Mouse (Mus musculus) limb, embryonic 14.5 days (tissue): ENCODE data around the gene Mfsd12. TPM values are rescaled to one million over a fixed set of nuclear protein-coding genes. Genes with fewer than 3 reads are reported as not detected.
A peak's percentile ranks its signal among the peaks of the same experiment; 100 is the strongest.

Experiments
- ATAC-seq: fragments of 200-750 bp; cut with Nextera tagmentation; 2 replicates; pipeline ENCODE4 v1.8.0; 2017; ENCODE audit warnings: low read depth, moderate number of reproducible peaks, moderate TSS enrichment; ENCODE audit not compliant: low FRiP score
- DNase-seq: peaks from one replicate; pipeline ENCODE4 v3.0.0-alpha.2; 2015; ENCODE audit warnings: low spot score
- H3K27ac ChIP-seq: fragments of 300-500 bp; sonication (generic); replicated peaks from 2 replicates; pipeline ENCODE4 v1.5.1; 2014; ENCODE audit warnings: low read depth, mild to moderate bottlenecking, low read length, moderate library complexity, mixed read lengths
- H3K27me3 ChIP-seq: fragments of 300-500 bp; sonication (generic); 2 replicates; pipeline ENCODE4 v1.6.1; 2014; ENCODE audit warnings: low read length, mixed read lengths; ENCODE audit not compliant: control insufficient read depth, insufficient read depth
- H3K36me3 ChIP-seq: fragments of 300-500 bp; sonication (generic); 2 replicates; pipeline ENCODE4 v1.6.1; 2014; ENCODE audit warnings: mild to moderate bottlenecking, low read length, moderate library complexity, mixed read lengths; ENCODE audit not compliant: control insufficient read depth, insufficient read depth
- H3K4me1 ChIP-seq: fragments of 300-500 bp; sonication (generic); 2 replicates; pipeline ENCODE4 v1.6.1; 2014; ENCODE audit warnings: antibody characterized with exemption, low read length, mixed read lengths; ENCODE audit not compliant: control insufficient read depth, insufficient read depth
- H3K4me2 ChIP-seq: fragments of 300-500 bp; sonication (generic); replicated peaks from 2 replicates; pipeline ENCODE4 v1.6.1; 2014; ENCODE audit warnings: low read depth, mild to moderate bottlenecking, low read length, moderate library complexity; ENCODE audit not compliant: severe bottlenecking
- H3K4me3 ChIP-seq: fragments of 300-500 bp; sonication (generic); replicated peaks from 2 replicates; pipeline ENCODE4 v1.5.1; 2014; ENCODE audit warnings: low read length
- H3K9ac ChIP-seq: fragments of 300-500 bp; sonication (generic); 2 replicates; pipeline ENCODE4 v1.6.1; 2014; ENCODE audit warnings: mild to moderate bottlenecking, low read depth, low read length, moderate library complexity; ENCODE audit not compliant: severe bottlenecking
- H3K9me3 ChIP-seq: fragments of 300-500 bp; sonication (generic); 2 replicates; pipeline ENCODE4 v1.6.1; 2016; ENCODE audit warnings: low read length; ENCODE audit not compliant: control insufficient read depth
- POLR2A ChIP-seq: fragments of 200-500 bp; IDR thresholded peaks from 2 replicates; pipeline ENCODE4 v1.8.0; 2012; ENCODE audit warnings: inconsistent platforms, mild to moderate bottlenecking, moderate library complexity, borderline replicate concordance; ENCODE audit not compliant: insufficient read depth, insufficient read length; ENCODE audit errors: extremely low read depth
- WGBS: fragments of 180-500 bp; shearing (Covaris S2); extraction: QIAGEN DNeasy Blood & Tissue Kit; methylation state at CpG from one replicate; pipeline ENCODE4 v1.1.7; 2014; 5-methylcytosine and 5-hydroxymethylcytosine counted together
- polyA plus RNA-seq, 2 experiments: library from polyadenylated mRNA; depleted of rRNA in 1 of 2; stranded (reverse) in 1 of 2; unstranded in 1 of 2; fragments of >200 nt; fragmentation: Nextera tagmentation in 1 of 2; extraction: Ambion mirVana in 1 of 2; gene quantifications; 2 replicates each; pipeline versions ENCODE4 v1.2.1 to v1.2.3; 2012 to 2014

Mfsd12 gene
- polyA plus RNA-seq, 2 experiments = 6.8 to 12.0 TPM

GRCm38 (mm10) chr10:81358209-81358608, 918 bp downstream of the Mfsd12 start:
- H3K9me3 ChIP-seq = no peaks in the 10 kb centered on the region
- H3K36me3 ChIP-seq = peaks cover 13% of the 10 kb centered on the region; the same call in 1 of the 2 replicates
- peaks cover 18% of the 10 kb centered on the region for H3K4me1 ChIP-seq
- ATAC-seq = no peak
- peak overlapping the region; percentile 95 for H3K4me2 ChIP-seq
- no peak for DNase-seq
- peak overlapping the region; percentile 72 for H3K9ac ChIP-seq
- H3K27me3 ChIP-seq = peaks cover 6% of the 10 kb centered on the region
- H3K27ac ChIP-seq = no peak overlapping the region
- H3K4me3 ChIP-seq = peak overlapping the region; percentile 72
- no peak for TF ChIP-seq POLR2A
- 39% methylated on average over 4 of the region's 4 CpGs for WGBS

- Histone ChIP-seq H3K9me3 (no peaks in the 10 kb centered on the region), H3K4me1 (peaks cover 21% of the 10 kb centered on the region), H3K9ac (peak overlapping the region; percentile 72; the same call in 1 of the 2 replicates), H3K36me3 (peaks cover 13% of the 10 kb centered on the region; the same call in 1 of the 2 replicates), H3K4me2 (peak overlapping the region; percentile 95), H3K27ac (no peak overlapping the region), H3K4me3 (peak overlapping the region; percentile 72; the same call in 1 of the 2 replicates), H3K27me3 (peaks cover 11% of the 10 kb centered on the region)
- TF ChIP-seq POLR2A = no peak
- DNase-seq = no peak
- WGBS = 67% methylated on average over 1 of the region's 1 CpGs
- no peak for ATAC-seq
Observed at GRCm38 (mm10) chr10:81358841-81359240, 1.6 kb downstream of the Mfsd12 start.

- peak overlapping the region; percentile 38 for H3K9ac ChIP-seq
- 54% methylated on average over 8 of the region's 8 CpGs for WGBS
- no peak for TF ChIP-seq POLR2A
- H3K36me3 ChIP-seq = peaks cover 13% of the 10 kb centered on the region
- peaks cover 26% of the 10 kb centered on the region for H3K27me3 ChIP-seq
- no peak overlapping the region for H3K4me2 ChIP-seq
- ATAC-seq = no peak
- H3K4me3 ChIP-seq = no peak overlapping the region
- H3K27ac ChIP-seq = no peak overlapping the region
- DNase-seq = no peak
- no peaks in the 10 kb centered on the region for H3K9me3 ChIP-seq
- H3K4me1 ChIP-seq = peaks cover 32% of the 10 kb centered on the region
Observed at GRCm38 (mm10) chr10:81360721-81361120, 3.4 kb downstream of the Mfsd12 start.

DNA sequence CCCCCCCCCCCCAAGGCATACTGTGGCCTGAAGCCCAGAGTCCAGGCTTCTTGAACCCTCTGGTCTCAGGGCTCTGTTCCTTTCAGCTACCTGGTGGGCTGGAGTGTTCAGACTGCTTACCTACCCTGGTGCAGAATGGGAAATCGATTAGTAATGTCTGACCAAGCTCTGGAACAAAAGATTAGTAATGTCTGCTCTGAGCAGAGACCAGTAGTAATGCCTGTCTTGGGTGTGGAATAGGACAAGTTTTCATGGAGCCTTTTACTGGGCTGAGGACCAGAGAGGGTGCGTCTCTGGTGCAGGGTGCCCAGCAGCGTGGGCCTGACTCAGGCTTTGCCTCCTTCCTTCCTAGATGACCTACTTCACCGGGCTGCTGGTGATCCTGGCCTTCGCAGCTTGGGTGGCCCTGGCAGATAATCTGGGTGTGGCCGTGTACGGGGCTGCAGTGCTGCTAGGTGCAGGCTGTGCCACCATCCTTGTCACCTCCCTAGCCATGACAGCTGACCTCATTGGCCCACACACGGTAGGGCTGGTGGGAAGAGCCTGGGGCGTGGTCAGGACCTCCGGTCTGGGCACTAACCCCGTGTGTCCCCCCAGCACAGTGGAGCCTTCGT, 5.2 kb downstream of the Mfsd12 start:
- H3K4me2 ChIP-seq = no peak overlapping the region

DNA sequence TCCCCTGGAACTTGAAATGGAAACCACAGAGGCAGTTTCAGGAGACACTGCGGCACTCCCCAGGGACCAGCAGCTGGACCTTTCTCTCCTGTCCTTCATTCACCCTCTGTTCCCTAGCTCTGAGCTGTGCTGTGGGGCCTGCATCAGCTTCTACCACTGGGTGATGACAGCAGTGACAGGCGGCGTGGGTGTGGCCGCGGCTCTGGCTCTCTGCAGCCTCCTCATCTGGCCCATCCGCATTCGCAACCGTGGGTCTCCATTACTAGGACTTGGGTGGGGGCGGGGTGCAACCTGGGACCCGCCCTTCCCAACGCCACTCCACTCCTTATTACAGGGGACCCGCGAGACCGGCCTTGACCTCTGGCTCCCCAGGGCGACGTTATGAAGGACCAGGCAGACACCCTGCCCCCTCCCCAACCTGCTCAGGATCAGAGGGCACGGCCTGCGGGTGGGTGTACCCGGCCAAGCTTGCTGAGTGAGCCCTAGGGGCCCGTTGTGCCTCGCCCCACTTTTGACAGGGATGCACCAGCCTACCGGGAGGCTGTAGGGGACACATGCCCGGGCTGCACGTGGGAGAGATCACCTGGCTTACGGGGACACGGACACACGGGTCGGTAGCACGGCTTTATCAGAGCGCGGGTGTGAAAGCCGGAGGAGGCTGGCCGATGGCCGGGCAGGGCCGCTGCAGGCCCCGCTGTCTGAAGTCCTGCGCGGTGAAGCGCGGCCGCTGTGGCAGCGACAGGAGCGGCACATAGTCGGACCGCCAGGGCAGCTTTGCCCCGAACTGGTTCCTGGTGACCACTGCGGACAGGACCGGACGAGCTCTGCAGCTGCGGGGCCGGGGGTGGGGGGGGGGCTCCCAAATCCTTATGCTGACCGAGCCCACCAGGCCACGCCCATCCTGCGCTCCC, 6.4 kb downstream of the Mfsd12 start:
- Histone ChIP-seq H3K4me3 (peak overlapping the region; percentile 30), H3K27ac (no peak overlapping the region), H3K9ac (peak overlapping the region; percentile 43), H3K36me3 (peaks cover 40% of the 10 kb centered on the region), H3K9me3 (no peaks in the 10 kb centered on the region), H3K27me3 (peaks cover 26% of the 10 kb centered on the region), H3K4me1 (peaks cover 18% of the 10 kb centered on the region), H3K4me2 (peak overlapping the region; percentile 56)
- DNase-seq = no peak
- no peak for TF ChIP-seq POLR2A
- no peak for ATAC-seq
- WGBS = 13% methylated on average over 48 of the region's 54 CpGs

More for the DNA sequence above, 5.2 kb downstream of the Mfsd12 start:
- no peak overlapping the region for H3K4me3 ChIP-seq
- WGBS = 74% methylated on average over 12 of the region's 12 CpGs
- no peak overlapping the region for H3K27ac ChIP-seq
- H3K4me1 ChIP-seq = peaks cover 28% of the 10 kb centered on the region
- no peak for TF ChIP-seq POLR2A
- H3K9me3 ChIP-seq = no peaks in the 10 kb centered on the region
- peaks cover 27% of the 10 kb centered on the region for H3K36me3 ChIP-seq
- DNase-seq (no peak), ATAC-seq (no peak)
- peaks cover 26% of the 10 kb centered on the region for H3K27me3 ChIP-seq
- H3K9ac ChIP-seq = no peak overlapping the region
